Mouse (Mus musculus): ENCODE data around the gene Unc93b1. TPM values are rescaled to one million over a fixed set of nuclear protein-coding genes. Genes with fewer than 3 reads are reported as not detected.
"Not testable (repeated sequence)": the region's sequence is repeated elsewhere in the genome, so short reads cannot be mapped to it uniquely, and the experiment has no call there.

The Unc93b1 gene
- polyA plus RNA-seq, 1 experiment from 2014 or later: 12.1 TPM

- Histone ChIP-seq H3K27me3 (no peaks in the 10 kb centered on the region), H3K36me3 (no peaks in the 10 kb centered on the region), H3K4me2 (no peak overlapping the region), H3K9me3 (no peaks in the 10 kb centered on the region), H3K9ac (replicated peaks) (no peak overlapping the region), H3K27ac (no peak overlapping the region), H3K4me3 (replicated peaks) (no peak overlapping the region), H3K4me1 (replicated peaks) (no peaks in the 10 kb centered on the region)
- no peak for ATAC-seq (ENCODE audit: insufficient number of reproducible peaks, insufficient read depth, low FRiP score, low TSS enrichment, low read depth)
- WGBS: 71% methylated on average over 3 of the region's 3 CpGs
These were observed 15.3 kb downstream of the Unc93b1 start for GRCm38 (mm10) chr19:3950331-3950730.

- ATAC-seq (ENCODE audit: insufficient number of reproducible peaks, insufficient read depth, low FRiP score, low TSS enrichment, low read depth): no peak
- H3K27ac ChIP-seq: no peak overlapping the region
- no peaks in the 10 kb centered on the region for H3K36me3 ChIP-seq
- H3K9ac ChIP-seq (replicated peaks): no peak overlapping the region
- no peak overlapping the region for H3K4me2 ChIP-seq
- H3K4me1 ChIP-seq (replicated peaks): no peaks in the 10 kb centered on the region
- H3K4me3 ChIP-seq (replicated peaks): no peak overlapping the region
- no peaks in the 10 kb centered on the region for H3K9me3 ChIP-seq
- no peaks in the 10 kb centered on the region for H3K27me3 ChIP-seq
These were observed 16.5 kb downstream of the Unc93b1 start for GRCm38 (mm10) chr19:3951461-3951860.

- H3K9me3 ChIP-seq: no peaks in the 10 kb centered on the region
- no peak overlapping the region for H3K9ac ChIP-seq (replicated peaks)
- no peak overlapping the region for H3K4me3 ChIP-seq (replicated peaks)
- no peaks in the 10 kb centered on the region for H3K4me1 ChIP-seq (replicated peaks)
- no peak overlapping the region for H3K27ac ChIP-seq
- no peaks in the 10 kb centered on the region for H3K36me3 ChIP-seq
- 48% methylated on average over 1 of the region's 1 CpGs for WGBS
- no peak overlapping the region for H3K4me2 ChIP-seq
- no peak for ATAC-seq (ENCODE audit: insufficient number of reproducible peaks, insufficient read depth, low FRiP score, low TSS enrichment, low read depth)
- no peaks in the 10 kb centered on the region for H3K27me3 ChIP-seq
These were observed 17.1 kb downstream of the Unc93b1 start for GRCm38 (mm10) chr19:3952099-3952498.

GRCm38 (mm10) chr19:3955033-3955432, 20.0 kb downstream of the Unc93b1 start:
- no peak overlapping the region for H3K27ac ChIP-seq
- no peak overlapping the region for H3K4me2 ChIP-seq
- 73% methylated on average over 3 of the region's 3 CpGs for WGBS
- H3K27me3 ChIP-seq: no peaks in the 10 kb centered on the region
- H3K36me3 ChIP-seq: no peaks in the 10 kb centered on the region
- H3K4me3 ChIP-seq (replicated peaks): no peak overlapping the region
- H3K9me3 ChIP-seq: no peaks in the 10 kb centered on the region
- no peaks in the 10 kb centered on the region for H3K4me1 ChIP-seq (replicated peaks)
- no peak for ATAC-seq (ENCODE audit: insufficient number of reproducible peaks, insufficient read depth, low FRiP score, low TSS enrichment, low read depth)
- H3K9ac ChIP-seq (replicated peaks): no peak overlapping the region

DNA sequence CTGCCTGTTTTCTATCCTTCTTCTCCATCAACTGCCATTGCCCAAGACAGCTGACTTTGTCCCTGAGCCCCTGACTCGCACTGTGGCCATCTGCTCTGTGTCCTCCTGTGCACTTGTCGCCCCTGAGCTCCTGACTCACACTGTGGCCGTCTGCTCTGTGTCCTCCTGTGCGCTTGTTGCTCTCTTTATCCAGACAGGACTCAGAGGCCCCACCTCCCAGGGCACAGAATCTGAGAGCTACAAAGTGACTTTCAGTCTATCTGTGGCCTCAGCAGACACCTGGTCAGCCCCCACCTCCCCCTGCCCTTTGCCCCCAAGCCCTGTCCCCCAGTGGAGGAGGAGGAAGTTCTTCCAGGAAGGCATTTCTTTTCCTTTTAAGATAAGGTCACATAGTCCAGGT, 20.8 kb downstream of the Unc93b1 start:
- Histone ChIP-seq H3K9ac (replicated peaks) (no peak overlapping the region), H3K4me2 (no peak overlapping the region), H3K4me3 (replicated peaks) (no peak overlapping the region), H3K27ac (no peak overlapping the region), H3K27me3 (no peaks in the 10 kb centered on the region), H3K4me1 (replicated peaks) (no peaks in the 10 kb centered on the region), H3K36me3 (no peaks in the 10 kb centered on the region), H3K9me3 (no peaks in the 10 kb centered on the region)
- no peak for ATAC-seq (ENCODE audit: insufficient number of reproducible peaks, insufficient read depth, low FRiP score, low TSS enrichment, low read depth)
- 51% methylated on average over 4 of the region's 4 CpGs for WGBS

DNA sequence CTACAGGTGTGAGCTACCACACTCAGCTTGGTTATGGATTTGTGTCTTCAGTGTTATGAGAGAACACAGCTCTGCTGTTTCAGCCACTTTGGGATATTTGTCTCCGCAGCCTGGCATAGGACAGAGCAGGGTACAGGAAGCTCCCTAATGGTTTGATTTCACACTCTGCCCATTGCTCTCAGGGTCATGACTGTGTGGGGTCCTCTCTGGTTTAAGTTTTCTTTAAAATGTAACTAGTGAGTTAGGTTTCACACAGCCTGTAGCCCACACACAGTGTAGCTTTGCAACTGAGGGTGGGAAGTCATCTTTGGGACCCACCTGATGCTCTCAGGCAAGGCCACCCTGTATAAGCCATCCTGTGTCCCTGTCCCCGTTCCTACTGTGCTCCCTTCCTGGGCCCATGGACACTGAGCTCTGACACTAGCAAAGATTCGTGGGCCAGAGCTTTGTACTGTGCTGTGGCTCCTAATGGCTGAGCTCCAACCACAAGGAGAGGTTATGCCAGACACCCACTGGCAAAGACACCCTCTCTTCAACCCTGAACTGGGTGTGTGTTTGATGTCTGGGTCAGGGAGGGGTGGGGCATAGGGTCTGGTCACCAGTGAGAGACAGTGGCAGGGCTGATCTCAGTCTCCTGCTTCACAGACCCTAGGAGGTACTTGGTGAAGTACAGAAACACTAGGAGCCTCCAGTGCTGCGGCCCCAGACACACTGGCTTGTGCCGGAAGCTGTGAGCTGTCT, 22.5 kb downstream of the Unc93b1 start:
- not testable (repeated sequence) for H3K4me2 ChIP-seq; H3K4me1 ChIP-seq (replicated peaks); H3K4me3 ChIP-seq (replicated peaks); H3K27me3 ChIP-seq; ATAC-seq (ENCODE audit: insufficient number of reproducible peaks, insufficient read depth, low FRiP score, low TSS enrichment, low read depth); H3K36me3 ChIP-seq; H3K9me3 ChIP-seq; H3K27ac ChIP-seq; H3K9ac ChIP-seq (replicated peaks)
- 77% methylated on average over 5 of the region's 5 CpGs for WGBS

- H3K36me3 ChIP-seq: no peaks in the 10 kb centered on the region
- ATAC-seq (ENCODE audit: insufficient number of reproducible peaks, insufficient read depth, low FRiP score, low TSS enrichment, low read depth): no peak
- 70% methylated on average over 4 of the region's 4 CpGs for WGBS
These were observed 23.5 kb downstream of the Unc93b1 start, which contains the start of gene Aldh3b3 for GRCm38 (mm10) chr19:3958470-3958869. TSS of gene Aldh3b3 (plus strand) at chr19:3958645.

GRCm38 (mm10) chr19:3959030-3959429, 24.0 kb downstream of the Unc93b1 start:
- Histone ChIP-seq H3K9me3 (no peaks in the 10 kb centered on the region), H3K4me1 (replicated peaks) (no peaks in the 10 kb centered on the region), H3K27me3 (no peaks in the 10 kb centered on the region), H3K27ac (no peak overlapping the region), H3K36me3 (no peaks in the 10 kb centered on the region), H3K4me2 (no peak overlapping the region), H3K9ac (replicated peaks) (no peak overlapping the region), H3K4me3 (replicated peaks) (no peak overlapping the region)
- no peak for ATAC-seq (ENCODE audit: insufficient number of reproducible peaks, insufficient read depth, low FRiP score, low TSS enrichment, low read depth)

More at GRCm38 (mm10) chr19:3958470-3958869, 23.5 kb downstream of the Unc93b1 start, which contains the start of gene Aldh3b3:
- Histone ChIP-seq H3K4me2 (no peak within 1 kb of the TSS), H3K4me1 (replicated peaks) (no peaks in the 10 kb centered on the region), H3K9me3 (no peaks in the 10 kb centered on the region), H3K27me3 (no peaks in the 10 kb centered on the region), H3K27ac (no peak within 1 kb of the TSS), H3K4me3 (replicated peaks) (no peak within 1 kb of the TSS), H3K9ac (replicated peaks) (no peak within 1 kb of the TSS)

GRCm38 (mm10) chr19:3960211-3960610, 25.2 kb downstream of the Unc93b1 start:
- H3K36me3 ChIP-seq: no peaks in the 10 kb centered on the region
- no peak for ATAC-seq (ENCODE audit: insufficient number of reproducible peaks, insufficient read depth, low FRiP score, low TSS enrichment, low read depth)
- no peak overlapping the region for H3K4me2 ChIP-seq
- WGBS: 82% methylated on average over 5 of the region's 5 CpGs
- H3K4me1 ChIP-seq (replicated peaks): no peaks in the 10 kb centered on the region
- no peak overlapping the region for H3K9ac ChIP-seq (replicated peaks)
- no peak overlapping the region for H3K27ac ChIP-seq
- no peaks in the 10 kb centered on the region for H3K9me3 ChIP-seq
- H3K4me3 ChIP-seq (replicated peaks): no peak overlapping the region
- H3K27me3 ChIP-seq: no peaks in the 10 kb centered on the region

GRCm38 (mm10) chr19:3961805-3962204, 26.8 kb downstream of the Unc93b1 start:
- not testable (repeated sequence) for H3K27ac ChIP-seq; H3K4me2 ChIP-seq; H3K36me3 ChIP-seq; ATAC-seq (ENCODE audit: insufficient number of reproducible peaks, insufficient read depth, low FRiP score, low TSS enrichment, low read depth); H3K4me3 ChIP-seq (replicated peaks); H3K9me3 ChIP-seq; H3K4me1 ChIP-seq (replicated peaks); H3K9ac ChIP-seq (replicated peaks); H3K27me3 ChIP-seq
- WGBS: 86% methylated on average over 6 of the region's 6 CpGs

DNA sequence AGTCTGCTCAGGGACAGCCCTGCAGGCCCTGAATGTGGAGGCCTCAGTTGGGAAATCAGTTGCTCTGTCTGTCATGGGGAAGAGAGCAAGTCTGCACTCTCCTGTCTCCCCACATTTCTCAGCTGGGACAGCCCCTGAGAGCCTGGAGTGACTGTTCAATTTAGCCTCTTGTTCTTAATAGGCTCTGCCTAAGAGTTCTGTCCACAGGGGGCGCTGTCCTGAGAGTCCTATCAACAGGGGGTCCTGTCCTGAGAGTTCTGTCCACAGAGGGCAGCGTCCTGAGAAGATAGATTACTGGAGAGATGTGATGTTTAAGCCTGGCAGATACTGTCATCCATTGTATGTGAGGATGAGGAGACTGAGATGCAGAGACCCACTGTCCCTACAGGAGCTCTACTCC, 27.5 kb downstream of the Unc93b1 start:
- Histone ChIP-seq H3K27ac (no peak overlapping the region), H3K4me2 (no peak overlapping the region), H3K9ac (replicated peaks) (no peak overlapping the region), H3K4me1 (replicated peaks) (no peaks in the 10 kb centered on the region), H3K36me3 (no peaks in the 10 kb centered on the region), H3K27me3 (no peaks in the 10 kb centered on the region), H3K4me3 (replicated peaks) (no peak overlapping the region), H3K9me3 (no peaks in the 10 kb centered on the region)
- no peak for ATAC-seq (ENCODE audit: insufficient number of reproducible peaks, insufficient read depth, low FRiP score, low TSS enrichment, low read depth)
- 25% methylated on average over 2 of the region's 2 CpGs for WGBS

DNA sequence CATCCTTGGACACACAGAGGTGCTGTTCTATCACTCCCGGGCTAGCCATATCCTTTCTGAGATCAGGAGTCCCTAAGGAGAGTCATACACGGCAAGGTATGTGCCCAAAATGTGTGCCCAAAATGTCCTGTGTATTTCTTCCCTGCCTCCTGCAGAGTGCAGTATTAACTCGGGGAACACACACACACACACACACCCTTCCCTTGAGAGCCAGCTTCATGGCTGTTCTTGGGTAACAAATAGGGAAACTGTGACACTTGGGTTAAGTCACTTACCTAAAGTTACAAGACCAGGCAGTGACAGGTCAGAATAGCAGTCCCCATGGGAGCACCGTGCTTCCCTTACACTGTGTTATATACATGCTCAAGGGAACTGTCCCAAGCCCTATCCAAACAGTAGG, 29.0 kb downstream of the Unc93b1 start:
- H3K9me3 ChIP-seq: no peaks in the 10 kb centered on the region
- 0 out of 2 replicates have a peak, but pooled peaks cover 3% of the 10 kb centered on the region for H3K4me1 ChIP-seq (replicated peaks)
- ATAC-seq (ENCODE audit: insufficient number of reproducible peaks, insufficient read depth, low FRiP score, low TSS enrichment, low read depth): no peak
- H3K4me2 ChIP-seq: no peak overlapping the region
- no peaks in the 10 kb centered on the region for H3K27me3 ChIP-seq
- no peak overlapping the region for H3K4me3 ChIP-seq (replicated peaks)
- H3K36me3 ChIP-seq: no peaks in the 10 kb centered on the region
- H3K9ac ChIP-seq (replicated peaks): no peak overlapping the region
- WGBS: 75% methylated on average over 4 of the region's 4 CpGs
- no peak overlapping the region for H3K27ac ChIP-seq

All from limb, embryonic 12.5 days (tissue).